Mouse (Mus musculus) Patski (cell line): ENCODE measurements around the gene Fos. TPM values are rescaled to one million over a fixed set of nuclear protein-coding genes. Genes with fewer than 3 reads are reported as not detected.

Experiments used
- ATAC-seq: fragments of 100-300 bp; one replicate; pipeline ENCODE4 v1.8.0; 2021
- CTCF ChIA-PET: fragments of 350-600 bp; sonication (Branson Sonifier 250); formaldehyde crosslinking; loops from one replicate; lab custom pipeline; 2022; ENCODE audit warnings: inconsistent platforms; lab: Charles Lee
- POLR2A ChIA-PET: fragments of 350-600 bp; sonication (Branson Sonifier 250); formaldehyde crosslinking; loops from one replicate; lab custom pipeline; 2022; ENCODE audit warnings: antibody characterized with exemption, inconsistent platforms; lab: Charles Lee
- DNase-seq: peaks from one replicate; pipeline ENCODE4 v3.0.0-alpha.2; 2011; ENCODE audit warnings: low read depth, low spot score
- H3K27me3 ChIP-seq: fragments of 371-371 bp; one replicate; pipeline ENCODE4 v1.5.1; 2021
- CTCF ChIP-seq: fragments of 100-300 bp; IDR thresholded peaks from one replicate; pipeline ENCODE4 v1.5.1; 2021
- in situ Hi-C: fragments of 300-500 bp; cut with MboI; formaldehyde crosslinking; loops from 3 replicates; pipeline ENCODE4 v1.11.1; 2018; ENCODE audit warnings: low pct_unique_long_range_greater_than_20kb, mixed read lengths
- polyA plus RNA-seq: library from polyadenylated mRNA; unstranded; gene quantifications from one replicate; pipeline ENCODE4 v1.2.3, GENCODE M21; 2021

The Fos gene
- polyA plus RNA-seq, 1 experiment from 2014 or later = 678 TPM

GRCm38 (mm10) chr12:85461913-85462663, 11.6 kb upstream of the Fos start:
- H3K27me3 ChIP-seq = no peaks in the 10 kb centered on the region
- ATAC-seq (peak; percentile 83), DNase-seq (no peak)
- TF ChIP-seq CTCF = no peak
- ChIA-PET POLR2A (interaction anchor here (0.5 kb wide), 1 partner anchor 89 kb away, joined by 5 read pairs; no protein-coding TSS in a partner anchor), CTCF (no interaction called here)
- in situ Hi-C loops = no loop called here

- DNase-seq (no peak), ATAC-seq (peak; percentile 18)
- no peak for TF ChIP-seq CTCF
- H3K27me3 ChIP-seq = no peaks in the 10 kb centered on the region
- ChIA-PET POLR2A (no interaction called here), CTCF (no interaction called here)
- in situ Hi-C loops = no loop called here
Observed at GRCm38 (mm10) chr12:85462802-85463201, 10.9 kb upstream of the Fos start.

GRCm38 (mm10) chr12:85464431-85464830, 9.3 kb upstream of the Fos start:
- ATAC-seq (no peak), DNase-seq (no peak)
- CTCF ChIA-PET = no interaction called here
- in situ Hi-C loops = no loop called here
- POLR2A ChIA-PET = no interaction called here
- H3K27me3 ChIP-seq = no peaks in the 10 kb centered on the region
- no peak for TF ChIP-seq CTCF

- in situ Hi-C loops = no loop called here
- no peaks in the 10 kb centered on the region for H3K27me3 ChIP-seq
- ATAC-seq = no peak
- POLR2A ChIA-PET = no interaction called here
- no peak for DNase-seq
- CTCF ChIA-PET = no interaction called here
- no peak for TF ChIP-seq CTCF
Observed at GRCm38 (mm10) chr12:85464902-85465301, 8.8 kb upstream of the Fos start.

- in situ Hi-C loops = no loop called here
- DNase-seq (no peak), ATAC-seq (no peak)
- ChIA-PET CTCF (no interaction called here), POLR2A (no interaction called here)
- TF ChIP-seq CTCF = no peak
- no peaks in the 10 kb centered on the region for H3K27me3 ChIP-seq
Observed at GRCm38 (mm10) chr12:85467854-85468253, 5.8 kb upstream of the Fos start.

- POLR2A ChIA-PET = no interaction called here
- CTCF ChIA-PET = no interaction called here
- no peak for TF ChIP-seq CTCF
- ATAC-seq (no peak), DNase-seq (no peak)
- in situ Hi-C loops = no loop called here
- H3K27me3 ChIP-seq = no peaks in the 10 kb centered on the region
Observed at GRCm38 (mm10) chr12:85468666-85469065, 5.0 kb upstream of the Fos start.

- TF ChIP-seq CTCF = no peak
- peak; percentile 46 for ATAC-seq
- DNase-seq = peak; percentile 39
- POLR2A ChIA-PET = interaction anchor here (0.5 to 2.5 kb wide), 7 partner anchors 11 to 125 kb away, joined by 3 to 10 read pairs (median 4); no protein-coding TSS in a partner anchor
- in situ Hi-C loops = no loop called here
- H3K27me3 ChIP-seq = no peaks in the 10 kb centered on the region
- CTCF ChIA-PET = interaction anchor here (2.5 to 2.6 kb wide), 2 partner anchors 14 to 125 kb away, joined by 7 to 8 read pairs; no protein-coding TSS in a partner anchor
Observed at GRCm38 (mm10) chr12:85471920-85472655, 1.6 kb upstream of the Fos start.

GRCm38 (mm10) chr12:85472656-85473410, 857 bp upstream of the Fos start:
- POLR2A ChIA-PET = interaction anchor here (0.5 to 2.5 kb wide), 7 partner anchors 12 to 404 kb away, joined by 3 to 10 read pairs (median 4); no protein-coding TSS in a partner anchor
- no peak for TF ChIP-seq CTCF
- in situ Hi-C loops = no loop called here
- ATAC-seq (no peak), DNase-seq (no peak)
- CTCF ChIA-PET = interaction anchor here (0.8 to 2.6 kb wide), 3 partner anchors 13 to 126 kb away, joined by 3 to 8 read pairs (median 7); no protein-coding TSS in a partner anchor
- no peaks in the 10 kb centered on the region for H3K27me3 ChIP-seq

GRCm38 (mm10) chr12:85474298-85475231, 875 bp downstream of the Fos start:
- DNase-seq (no peak), ATAC-seq (no peak)
- in situ Hi-C loops = loop anchor here (25.0 kb wide), 1 partner anchor 287 kb away; the partner anchor contains the start of gene Pgf
- TF ChIP-seq CTCF = no peak
- CTCF ChIA-PET = interaction anchor here (2.5 kb wide), 1 partner anchor 11 kb away, joined by 7 read pairs; no protein-coding TSS in a partner anchor
- H3K27me3 ChIP-seq = no peaks in the 10 kb centered on the region
- POLR2A ChIA-PET = interaction anchor here (0.6 to 2.4 kb wide), 4 partner anchors 11 to 111 kb away, joined by 3 to 10 read pairs (median 6); no protein-coding TSS in a partner anchor
